Mouse (Mus musculus): ENCODE measurements at regions not wholly inside any gene's neighbourhood (a gene's known extent, or its start where the extent isn't known, plus 50 kb on each side); places are given as distances from the start of the nearest gene placed in this dataset.

DNA sequence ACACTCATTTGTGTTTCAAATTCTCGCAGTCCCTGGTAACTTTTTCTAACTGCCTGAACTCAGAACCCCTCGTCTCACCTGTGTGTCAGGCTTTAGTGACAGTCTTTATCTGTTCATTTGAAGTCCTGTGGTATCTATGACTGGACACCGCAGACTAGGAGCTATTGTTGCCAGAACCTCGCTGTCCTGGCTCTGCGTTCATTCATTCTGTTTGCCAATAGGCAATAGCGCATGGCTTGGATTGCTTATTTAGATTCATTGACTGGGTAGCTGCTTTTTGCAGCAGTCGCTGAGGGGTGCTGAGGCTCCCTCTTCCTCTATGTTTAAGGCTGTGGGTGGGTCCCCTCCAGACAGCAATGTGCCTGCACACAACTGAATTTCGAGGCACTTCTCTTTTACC, 144.6 kb upstream of the Cops8 start:
- 63% methylated on average over 8 of the region's 8 CpGs for WGBS
- Histone ChIP-seq H3K4me3 (ENCODE audit: low read depth, low read length) (no peak overlapping the region), H3K27ac (ENCODE audit: insufficient read depth, low read depth, low read length) (no peak overlapping the region), H3K4me1 (ENCODE audit: control insufficient read depth, insufficient read depth, insufficient read length, low read length) (no peaks in the 10 kb centered on the region), H3K36me3 (ENCODE audit: control insufficient read depth, insufficient read depth, low read length) (no peaks in the 10 kb centered on the region), H3K27me3 (ENCODE audit: control insufficient read depth, insufficient read depth, low read length) (no peaks in the 10 kb centered on the region)
- no peak for TF ChIP-seq CTCF (IDR thresholded peaks at IDR 0.05; ENCODE audit: extremely low read depth, insufficient read length, insufficient replicate concordance, low read depth, low read length)
- TF ChIP-seq POLR2A (IDR thresholded peaks at IDR 0.05; ENCODE audit: low read depth, low read length): no peak

GRCm38 (mm10) chr1:90461699-90462098, 141.1 kb upstream of the Cops8 start:
- no peak for TF ChIP-seq POLR2A (IDR thresholded peaks at IDR 0.05; ENCODE audit: low read depth, low read length)
- TF ChIP-seq CTCF (IDR thresholded peaks at IDR 0.05; ENCODE audit: extremely low read depth, insufficient read length, insufficient replicate concordance, low read depth, low read length): no peak
- Histone ChIP-seq H3K36me3 (ENCODE audit: control insufficient read depth, insufficient read depth, low read length) (no peaks in the 10 kb centered on the region), H3K4me3 (ENCODE audit: low read depth, low read length) (no peak overlapping the region), H3K4me1 (ENCODE audit: control insufficient read depth, insufficient read depth, insufficient read length, low read length) (no peaks in the 10 kb centered on the region), H3K27me3 (ENCODE audit: control insufficient read depth, insufficient read depth, low read length) (no peaks in the 10 kb centered on the region), H3K27ac (ENCODE audit: insufficient read depth, low read depth, low read length) (no peak overlapping the region)
- WGBS: 70% methylated on average over 1 of the region's 1 CpGs

DNA sequence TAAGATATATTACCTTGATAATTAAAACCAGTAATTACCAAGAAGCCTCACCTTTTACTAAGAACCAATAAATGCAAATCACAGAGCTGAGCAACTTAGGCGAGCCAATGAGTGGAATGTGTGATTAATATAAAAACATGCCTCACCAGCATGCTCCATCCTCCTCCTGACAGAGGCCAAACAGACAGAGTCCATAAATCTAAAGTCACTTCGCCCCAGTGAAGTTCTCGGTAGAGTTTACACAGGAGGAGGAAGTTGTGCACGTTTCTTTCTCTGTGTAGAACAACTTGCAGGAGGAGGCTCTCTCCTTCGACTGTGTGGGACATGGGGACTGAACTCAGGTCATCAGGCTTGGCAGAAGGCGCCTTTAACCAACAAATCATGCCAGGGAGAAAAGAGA, 139.5 kb upstream of the Cops8 start:
- TF ChIP-seq CTCF (IDR thresholded peaks at IDR 0.05; ENCODE audit: extremely low read depth, insufficient read length, insufficient replicate concordance, low read depth, low read length) (no peak), POLR2A (IDR thresholded peaks at IDR 0.05; ENCODE audit: low read depth, low read length) (no peak)
- 33% methylated on average over 6 of the region's 6 CpGs for WGBS
- Histone ChIP-seq H3K4me1 (ENCODE audit: control insufficient read depth, insufficient read depth, insufficient read length, low read length) (no peaks in the 10 kb centered on the region), H3K36me3 (ENCODE audit: control insufficient read depth, insufficient read depth, low read length) (no peaks in the 10 kb centered on the region), H3K27ac (ENCODE audit: insufficient read depth, low read depth, low read length) (no peak overlapping the region), H3K27me3 (ENCODE audit: control insufficient read depth, insufficient read depth, low read length) (no peaks in the 10 kb centered on the region), H3K4me3 (ENCODE audit: low read depth, low read length) (no peak overlapping the region)

DNA sequence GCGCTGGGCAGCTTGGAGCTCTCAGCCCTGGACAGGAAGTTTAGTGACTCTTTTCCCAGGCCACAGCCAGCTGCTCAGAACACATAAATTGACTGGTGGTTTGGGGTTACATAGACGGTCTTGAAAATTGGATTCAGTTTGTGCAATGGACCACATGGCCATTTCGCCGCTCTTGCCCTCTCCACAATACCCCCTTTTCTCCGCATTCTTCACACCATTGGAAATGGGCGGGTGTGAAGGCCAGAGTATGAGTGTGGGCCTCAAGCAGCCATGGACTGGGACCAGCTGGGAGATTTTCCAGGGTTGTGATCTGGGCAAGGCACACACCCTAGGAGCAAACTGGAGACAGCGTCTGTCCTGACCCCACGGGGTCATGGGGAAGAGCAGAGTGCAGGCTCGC, 135.1 kb upstream of the Cops8 start:
- Histone ChIP-seq H3K36me3 (ENCODE audit: control insufficient read depth, insufficient read depth, low read length) (no peaks in the 10 kb centered on the region), H3K4me1 (ENCODE audit: control insufficient read depth, insufficient read depth, insufficient read length, low read length) (no peaks in the 10 kb centered on the region), H3K27me3 (ENCODE audit: control insufficient read depth, insufficient read depth, low read length) (no peaks in the 10 kb centered on the region), H3K27ac (ENCODE audit: insufficient read depth, low read depth, low read length) (no peak overlapping the region), H3K4me3 (ENCODE audit: low read depth, low read length) (no peak overlapping the region)
- TF ChIP-seq POLR2A (IDR thresholded peaks at IDR 0.05; ENCODE audit: low read depth, low read length) (no peak), CTCF (IDR thresholded peaks at IDR 0.05; ENCODE audit: extremely low read depth, insufficient read length, insufficient replicate concordance, low read depth, low read length) (no peak)
- WGBS: 83% methylated on average over 9 of the region's 9 CpGs

GRCm38 (mm10) chr1:90470996-90471395, 131.8 kb upstream of the Cops8 start:
- H3K4me3 ChIP-seq (ENCODE audit: low read depth, low read length): no peak overlapping the region
- WGBS: 71% methylated on average over 10 of the region's 10 CpGs
- no peak for TF ChIP-seq CTCF (IDR thresholded peaks at IDR 0.05; ENCODE audit: extremely low read depth, insufficient read length, insufficient replicate concordance, low read depth, low read length)
- TF ChIP-seq POLR2A (IDR thresholded peaks at IDR 0.05; ENCODE audit: low read depth, low read length): no peak
- no peaks in the 10 kb centered on the region for H3K36me3 ChIP-seq (ENCODE audit: control insufficient read depth, insufficient read depth, low read length)
- no peak overlapping the region for H3K27ac ChIP-seq (ENCODE audit: insufficient read depth, low read depth, low read length)
- no peaks in the 10 kb centered on the region for H3K4me1 ChIP-seq (ENCODE audit: control insufficient read depth, insufficient read depth, insufficient read length, low read length)
- H3K27me3 ChIP-seq (ENCODE audit: control insufficient read depth, insufficient read depth, low read length): no peaks in the 10 kb centered on the region; the same call in 1 of the 2 replicates

GRCm38 (mm10) chr1:90471806-90472205, 131.0 kb upstream of the Cops8 start:
- no peaks in the 10 kb centered on the region; the same call in 1 of the 2 replicates for H3K27me3 ChIP-seq (ENCODE audit: control insufficient read depth, insufficient read depth, low read length)
- no peak for TF ChIP-seq POLR2A (IDR thresholded peaks at IDR 0.05; ENCODE audit: low read depth, low read length)
- TF ChIP-seq CTCF (IDR thresholded peaks at IDR 0.05; ENCODE audit: extremely low read depth, insufficient read length, insufficient replicate concordance, low read depth, low read length): no peak
- H3K4me3 ChIP-seq (ENCODE audit: low read depth, low read length): no peak overlapping the region
- H3K27ac ChIP-seq (ENCODE audit: insufficient read depth, low read depth, low read length): no peak overlapping the region
- WGBS: 92% methylated on average over 13 of the region's 13 CpGs
- no peaks in the 10 kb centered on the region for H3K36me3 ChIP-seq (ENCODE audit: control insufficient read depth, insufficient read depth, low read length)
- H3K4me1 ChIP-seq (ENCODE audit: control insufficient read depth, insufficient read depth, insufficient read length, low read length): no peaks in the 10 kb centered on the region

- Histone ChIP-seq H3K27ac (ENCODE audit: insufficient read depth, low read depth, low read length) (no peak overlapping the region), H3K27me3 (ENCODE audit: control insufficient read depth, insufficient read depth, low read length) (no peaks in the 10 kb centered on the region; the same call in 1 of the 2 replicates), H3K4me1 (ENCODE audit: control insufficient read depth, insufficient read depth, insufficient read length, low read length) (no peaks in the 10 kb centered on the region), H3K36me3 (ENCODE audit: control insufficient read depth, insufficient read depth, low read length) (no peaks in the 10 kb centered on the region), H3K4me3 (ENCODE audit: low read depth, low read length) (no peak overlapping the region)
- 81% methylated on average over 10 of the region's 10 CpGs for WGBS
- TF ChIP-seq CTCF (IDR thresholded peaks at IDR 0.05; ENCODE audit: extremely low read depth, insufficient read length, insufficient replicate concordance, low read depth, low read length) (no peak), POLR2A (IDR thresholded peaks at IDR 0.05; ENCODE audit: low read depth, low read length) (no peak)
These were observed 127.5 kb upstream of the Cops8 start for GRCm38 (mm10) chr1:90475060-90475813.

All from small intestine, adult 2 months (tissue).